Mouse (Mus musculus) hindbrain, embryonic 14.5 days (tissue): ENCODE results near the gene Dlg1. TPM values are rescaled to one million over a fixed set of nuclear protein-coding genes. Genes with fewer than 3 reads are reported as not detected.

Experiments used
- ATAC-seq: fragments of 200-750 bp; cut with Nextera tagmentation; 2 replicates; pipeline ENCODE4 v1.8.0; 2017; ENCODE audit warnings: moderate number of reproducible peaks, mild to moderate bottlenecking, moderate TSS enrichment, moderate library complexity; ENCODE audit not compliant: low FRiP score
- DNase-seq: peaks from one replicate; pipeline ENCODE4 v3.0.0-alpha.2; 2015; ENCODE audit warnings: low spot score
- H3K27ac ChIP-seq: fragments of 300-500 bp; sonication (generic); 2 replicates; pipeline ENCODE4 v1.5.1; 2014; ENCODE audit warnings: mild to moderate bottlenecking, moderate library complexity
- H3K27me3 ChIP-seq: fragments of 300-500 bp; sonication (generic); 2 replicates; pipeline ENCODE4 v1.6.1; 2014; ENCODE audit warnings: mild to moderate bottlenecking, low read length, mixed read lengths; ENCODE audit not compliant: control insufficient read depth, insufficient read depth
- H3K36me3 ChIP-seq: fragments of 300-500 bp; sonication (generic); replicated peaks from 2 replicates; pipeline ENCODE4 v1.6.1; 2014; ENCODE audit not compliant: control insufficient read depth, insufficient read depth
- H3K4me1 ChIP-seq: fragments of 300-500 bp; sonication (generic); replicated peaks from 2 replicates; pipeline ENCODE4 v1.6.1; 2014; ENCODE audit warnings: antibody characterized with exemption, low read length, mixed read lengths; ENCODE audit not compliant: control insufficient read depth, insufficient read depth
- H3K4me2 ChIP-seq: fragments of 300-500 bp; sonication (generic); replicated peaks from 2 replicates; pipeline ENCODE4 v1.6.1; 2014; ENCODE audit warnings: mild to moderate bottlenecking, moderate library complexity
- H3K4me3 ChIP-seq: fragments of 300-500 bp; sonication (generic); replicated peaks from 2 replicates; pipeline ENCODE4 v1.5.1; 2014; ENCODE audit warnings: mild to moderate bottlenecking, low read length
- H3K9ac ChIP-seq: fragments of 300-500 bp; sonication (generic); 2 replicates; pipeline ENCODE4 v1.6.1; 2014
- H3K9me3 ChIP-seq: fragments of 300-500 bp; sonication (generic); 2 replicates; pipeline ENCODE4 v1.6.1; 2016; ENCODE audit warnings: low read length; ENCODE audit not compliant: control insufficient read depth
- WGBS: fragments of 180-500 bp; shearing (Covaris S2); extraction: QIAGEN DNeasy Blood & Tissue Kit; methylation state at CpG from one replicate; pipeline ENCODE4 v1.1.7; 2014; 5-methylcytosine and 5-hydroxymethylcytosine counted together
- polyA plus RNA-seq: library from polyadenylated mRNA; unstranded; fragments of >200 nt; fragmentation: Nextera tagmentation; extraction: Ambion mirVana; gene quantifications from 2 replicates; pipeline ENCODE4 v1.2.1, GENCODE M21; 2014

Gene Dlg1
- polyA plus RNA-seq, 1 experiment from 2014 or later = 14.4 TPM

- Histone ChIP-seq H3K9ac (no peak overlapping the region), H3K4me2 (no peak overlapping the region), H3K4me3 (no peak overlapping the region), H3K4me1 (no peaks in the 10 kb centered on the region), H3K9me3 (no peaks in the 10 kb centered on the region), H3K27me3 (no peaks in the 10 kb centered on the region), H3K36me3 (no peaks in the 10 kb centered on the region), H3K27ac (no peak overlapping the region)
- ATAC-seq (no peak), DNase-seq (no peak)
- 88% methylated on average over 10 of the region's 10 CpGs for WGBS
Measured at GRCm38 (mm10) chr16:31775924-31776323, 112.7 kb downstream of the Dlg1 start.

GRCm38 (mm10) chr16:31781015-31781414 is 117.8 kb downstream of the Dlg1 start:
- Histone ChIP-seq H3K27ac (no peak overlapping the region), H3K36me3 (no peaks in the 10 kb centered on the region), H3K27me3 (no peaks in the 10 kb centered on the region), H3K9me3 (no peaks in the 10 kb centered on the region), H3K4me1 (no peaks in the 10 kb centered on the region), H3K4me2 (no peak overlapping the region), H3K4me3 (no peak overlapping the region), H3K9ac (no peak overlapping the region)
- ATAC-seq (no peak), DNase-seq (no peak)
- WGBS = 65% methylated on average over 6 of the region's 6 CpGs

GRCm38 (mm10) chr16:31790056-31790455 is 126.8 kb downstream of the Dlg1 start:
- DNase-seq (no peak), ATAC-seq (no peak)
- Histone ChIP-seq H3K36me3 (no peaks in the 10 kb centered on the region), H3K4me3 (no peak overlapping the region), H3K4me2 (no peak overlapping the region), H3K9ac (no peak overlapping the region), H3K27me3 (no peaks in the 10 kb centered on the region), H3K27ac (no peak overlapping the region), H3K4me1 (no peaks in the 10 kb centered on the region), H3K9me3 (no peaks in the 10 kb centered on the region)
- 94% methylated on average over 9 of the region's 9 CpGs for WGBS

GRCm38 (mm10) chr16:31803644-31804043 is 140.4 kb downstream of the Dlg1 start:
- no peak overlapping the region for H3K4me3 ChIP-seq
- no peak overlapping the region for H3K9ac ChIP-seq
- DNase-seq (no peak), ATAC-seq (no peak)
- WGBS = 88% methylated on average over 3 of the region's 3 CpGs
- H3K9me3 ChIP-seq = no peaks in the 10 kb centered on the region
- no peaks in the 10 kb centered on the region for H3K27me3 ChIP-seq
- no peaks in the 10 kb centered on the region for H3K4me1 ChIP-seq
- H3K4me2 ChIP-seq = no peak overlapping the region
- no peak overlapping the region for H3K27ac ChIP-seq
- H3K36me3 ChIP-seq = peaks cover 18% of the 10 kb centered on the region

- no peaks in the 10 kb centered on the region for H3K9me3 ChIP-seq
- H3K4me1 ChIP-seq = no peaks in the 10 kb centered on the region
- H3K36me3 ChIP-seq = 0 out of 2 replicates have a peak, but pooled peaks cover 6% of the 10 kb centered on the region
- H3K4me3 ChIP-seq = no peak overlapping the region
- H3K27ac ChIP-seq = no peak overlapping the region
- no peak overlapping the region for H3K4me2 ChIP-seq
- H3K9ac ChIP-seq = no peak overlapping the region
- H3K27me3 ChIP-seq = no peaks in the 10 kb centered on the region
- DNase-seq (no peak), ATAC-seq (no peak)
- 20% methylated on average over 4 of the region's 4 CpGs for WGBS
Measured at GRCm38 (mm10) chr16:31826049-31826448, 162.8 kb downstream of the Dlg1 start.

GRCm38 (mm10) chr16:31830726-31831125 is 167.5 kb downstream of the Dlg1 start:
- Histone ChIP-seq H3K9ac (no peak overlapping the region), H3K4me2 (no peak overlapping the region), H3K27me3 (no peaks in the 10 kb centered on the region), H3K4me3 (no peak overlapping the region), H3K36me3 (0 out of 2 replicates have a peak, but pooled peaks cover 6% of the 10 kb centered on the region), H3K27ac (no peak overlapping the region), H3K4me1 (no peaks in the 10 kb centered on the region), H3K9me3 (no peaks in the 10 kb centered on the region)
- DNase-seq (no peak), ATAC-seq (no peak)
- WGBS = 89% methylated on average over 4 of the region's 4 CpGs

GRCm38 (mm10) chr16:31832630-31833422 is 169.6 kb downstream of the Dlg1 start:
- H3K4me1 ChIP-seq = no peaks in the 10 kb centered on the region
- no peak overlapping the region for H3K4me3 ChIP-seq
- H3K4me2 ChIP-seq = no peak overlapping the region
- H3K9me3 ChIP-seq = no peaks in the 10 kb centered on the region
- 96% methylated on average over 10 of the region's 10 CpGs for WGBS
- no peaks in the 10 kb centered on the region for H3K27me3 ChIP-seq
- H3K9ac ChIP-seq = no peak overlapping the region
- DNase-seq (no peak), ATAC-seq (no peak)
- H3K36me3 ChIP-seq = 0 out of 2 replicates have a peak, but pooled peaks cover 6% of the 10 kb centered on the region
- H3K27ac ChIP-seq = no peak overlapping the region

- peaks cover 14% of the 10 kb centered on the region; the same call in 1 of the 2 replicates for H3K36me3 ChIP-seq
- no peak overlapping the region for H3K9ac ChIP-seq
- H3K27me3 ChIP-seq = no peaks in the 10 kb centered on the region
- ATAC-seq (no peak), DNase-seq (no peak)
- H3K4me1 ChIP-seq = no peaks in the 10 kb centered on the region
- WGBS = 85% methylated on average over 7 of the region's 7 CpGs
- no peak overlapping the region for H3K27ac ChIP-seq
- no peaks in the 10 kb centered on the region for H3K9me3 ChIP-seq
- no peak overlapping the region for H3K4me3 ChIP-seq
- no peak overlapping the region for H3K4me2 ChIP-seq
Measured at GRCm38 (mm10) chr16:31834011-31834584, 170.9 kb downstream of the Dlg1 start.

GRCm38 (mm10) chr16:31834662-31835318 is 171.5 kb downstream of the Dlg1 start:
- H3K9ac ChIP-seq = no peak overlapping the region
- H3K27me3 ChIP-seq = no peaks in the 10 kb centered on the region
- H3K4me2 ChIP-seq = no peak overlapping the region
- no peak overlapping the region for H3K4me3 ChIP-seq
- H3K4me1 ChIP-seq = no peaks in the 10 kb centered on the region
- WGBS = 83% methylated on average over 2 of the region's 2 CpGs
- DNase-seq (no peak), ATAC-seq (no peak)
- H3K36me3 ChIP-seq = peaks cover 8% of the 10 kb centered on the region; the same call in 1 of the 2 replicates
- no peak overlapping the region for H3K27ac ChIP-seq
- no peaks in the 10 kb centered on the region for H3K9me3 ChIP-seq
